Mouse (Mus musculus): ENCODE results near the gene Dad1. TPM values are rescaled to one million over a fixed set of nuclear protein-coding genes. Genes with fewer than 3 reads are reported as not detected.

Gene Dad1
- polyA plus RNA-seq, 1 experiment from 2014 or later: 466 TPM

- no peak for ATAC-seq
- TF ChIP-seq CTCF (IDR thresholded peaks at IDR 0.05): no peak
- H3K27me3 ChIP-seq (replicated peaks; ENCODE audit: insufficient read depth, low read length): no peaks in the 10 kb centered on the region
These were observed 45.2 kb downstream of the Dad1 start for GRCm38 (mm10) chr14:54208741-54209140.

GRCm38 (mm10) chr14:54207924-54208323 lies 46.0 kb downstream of the Dad1 start:
- Histone ChIP-seq H3K27ac (ENCODE audit: low read length) (no peak overlapping the region), H3K4me3 (ENCODE audit: low read depth, low read length) (no peak overlapping the region), H3K9ac (replicated peaks; ENCODE audit: low read depth) (no peak overlapping the region), H3K9me3 (ENCODE audit: low read length) (no peaks in the 10 kb centered on the region), H3K36me3 (ENCODE audit: insufficient read depth, low read length) (no peaks in the 10 kb centered on the region), H3K4me2 (replicated peaks; ENCODE audit: low read depth, low read length) (no peak overlapping the region), H3K4me1 (ENCODE audit: insufficient read depth, low read depth, low read length) (no peaks in the 10 kb centered on the region), H3K27me3 (replicated peaks; ENCODE audit: insufficient read depth, low read length) (no peaks in the 10 kb centered on the region)
- DNase-seq (ENCODE audit: low spot score) (no peak), ATAC-seq (no peak)
- TF ChIP-seq CTCF (IDR thresholded peaks at IDR 0.05): no peak
- TF ChIP-seq EP300 (IDR thresholded peaks at IDR 0.05): no peak
- WGBS: 63% methylated on average over 5 of the region's 5 CpGs

More at GRCm38 (mm10) chr14:54208741-54209140, 45.2 kb downstream of the Dad1 start:
- Histone ChIP-seq H3K36me3 (ENCODE audit: insufficient read depth, low read length) (no peaks in the 10 kb centered on the region), H3K4me2 (replicated peaks; ENCODE audit: low read depth, low read length) (no peak overlapping the region), H3K27ac (ENCODE audit: low read length) (no peak overlapping the region), H3K4me1 (ENCODE audit: insufficient read depth, low read depth, low read length) (no peaks in the 10 kb centered on the region), H3K4me3 (ENCODE audit: low read depth, low read length) (no peak overlapping the region), H3K9me3 (ENCODE audit: low read length) (no peaks in the 10 kb centered on the region), H3K9ac (replicated peaks; ENCODE audit: low read depth) (no peak overlapping the region)
- DNase-seq (ENCODE audit: low spot score): no peak
- 83% methylated on average over 6 of the region's 6 CpGs for WGBS

GRCm38 (mm10) chr14:54206750-54207550 lies 47.0 kb downstream of the Dad1 start:
- Histone ChIP-seq H3K9ac (replicated peaks; ENCODE audit: low read depth) (no peak overlapping the region), H3K27ac (ENCODE audit: low read length) (no peak overlapping the region), H3K9me3 (ENCODE audit: low read length) (no peaks in the 10 kb centered on the region), H3K4me2 (replicated peaks; ENCODE audit: low read depth, low read length) (no peak overlapping the region), H3K36me3 (ENCODE audit: insufficient read depth, low read length) (no peaks in the 10 kb centered on the region), H3K4me1 (ENCODE audit: insufficient read depth, low read depth, low read length) (no peaks in the 10 kb centered on the region), H3K4me3 (ENCODE audit: low read depth, low read length) (no peak overlapping the region), H3K27me3 (replicated peaks; ENCODE audit: insufficient read depth, low read length) (no peaks in the 10 kb centered on the region)
- ATAC-seq: no peak
- TF ChIP-seq EP300 (IDR thresholded peaks at IDR 0.05) (no peak), CTCF (IDR thresholded peaks at IDR 0.05) (no peak)
- DNase-seq (ENCODE audit: low spot score): no peak
- 41% methylated on average over 15 of the region's 15 CpGs for WGBS

GRCm38 (mm10) chr14:54206309-54206708 lies 47.6 kb downstream of the Dad1 start:
- TF ChIP-seq EP300 (IDR thresholded peaks at IDR 0.05): no peak
- no peak for TF ChIP-seq CTCF (IDR thresholded peaks at IDR 0.05)
- no peak overlapping the region for H3K4me3 ChIP-seq (ENCODE audit: low read depth, low read length)
- no peak overlapping the region for H3K4me2 ChIP-seq (replicated peaks; ENCODE audit: low read depth, low read length)
- no peaks in the 10 kb centered on the region for H3K4me1 ChIP-seq (ENCODE audit: insufficient read depth, low read depth, low read length)
- H3K27ac ChIP-seq (ENCODE audit: low read length): no peak overlapping the region
- DNase-seq (ENCODE audit: low spot score) (no peak), ATAC-seq (no peak)
- no peaks in the 10 kb centered on the region for H3K36me3 ChIP-seq (ENCODE audit: insufficient read depth, low read length)
- no peaks in the 10 kb centered on the region for H3K27me3 ChIP-seq (replicated peaks; ENCODE audit: insufficient read depth, low read length)
- H3K9me3 ChIP-seq (ENCODE audit: low read length): no peaks in the 10 kb centered on the region
- H3K9ac ChIP-seq (replicated peaks; ENCODE audit: low read depth): no peak overlapping the region
- 80% methylated on average over 5 of the region's 5 CpGs for WGBS

GRCm38 (mm10) chr14:54205904-54206303 lies 48.0 kb downstream of the Dad1 start:
- TF ChIP-seq CTCF (IDR thresholded peaks at IDR 0.05): no peak
- no peak for TF ChIP-seq EP300 (IDR thresholded peaks at IDR 0.05)
- no peak overlapping the region for H3K4me2 ChIP-seq (replicated peaks; ENCODE audit: low read depth, low read length)
- H3K27me3 ChIP-seq (replicated peaks; ENCODE audit: insufficient read depth, low read length): no peaks in the 10 kb centered on the region
- H3K27ac ChIP-seq (ENCODE audit: low read length): no peak overlapping the region
- H3K36me3 ChIP-seq (ENCODE audit: insufficient read depth, low read length): no peaks in the 10 kb centered on the region
- ATAC-seq (no peak), DNase-seq (ENCODE audit: low spot score) (no peak)
- 52% methylated on average over 6 of the region's 6 CpGs for WGBS
- no peak overlapping the region for H3K4me3 ChIP-seq (ENCODE audit: low read depth, low read length)
- no peaks in the 10 kb centered on the region for H3K9me3 ChIP-seq (ENCODE audit: low read length)
- H3K9ac ChIP-seq (replicated peaks; ENCODE audit: low read depth): no peak overlapping the region
- H3K4me1 ChIP-seq (ENCODE audit: insufficient read depth, low read depth, low read length): no peaks in the 10 kb centered on the region

- H3K4me1 ChIP-seq (ENCODE audit: insufficient read depth, low read depth, low read length): no peaks in the 10 kb centered on the region
- WGBS: 83% methylated on average over 4 of the region's 4 CpGs
These were observed 49.1 kb downstream of the Dad1 start for GRCm38 (mm10) chr14:54204786-54205185.

More at GRCm38 (mm10) chr14:54204786-54205185, 49.1 kb downstream of the Dad1 start:
- Histone ChIP-seq H3K36me3 (ENCODE audit: insufficient read depth, low read length) (no peaks in the 10 kb centered on the region), H3K9me3 (ENCODE audit: low read length) (no peaks in the 10 kb centered on the region), H3K27ac (ENCODE audit: low read length) (no peak overlapping the region), H3K9ac (replicated peaks; ENCODE audit: low read depth) (no peak overlapping the region), H3K4me3 (ENCODE audit: low read depth, low read length) (no peak overlapping the region), H3K4me2 (replicated peaks; ENCODE audit: low read depth, low read length) (no peak overlapping the region), H3K27me3 (replicated peaks; ENCODE audit: insufficient read depth, low read length) (no peaks in the 10 kb centered on the region)
- TF ChIP-seq CTCF (IDR thresholded peaks at IDR 0.05) (no peak), EP300 (IDR thresholded peaks at IDR 0.05) (no peak)
- DNase-seq (ENCODE audit: low spot score) (no peak), ATAC-seq (no peak)

Data from lung, postnatal 0 days (tissue).